Mouse (Mus musculus) spleen, postnatal 10 days (tissue): Measurements from ENCODE around the gene Gm14139.
"Not testable (repeated sequence)": the region's sequence is repeated elsewhere in the genome, so short reads cannot be mapped to it uniquely, and the experiment has no call there.

Source experiments
- DNase-seq, 2 experiments: peaks; one replicate each; pipeline ENCODE4 v3.0.0; 2021 to 2022; ENCODE audit warnings: low spot score in 2 of 2

Gene Gm14139

GRCm38 (mm10) chr2:150181570-150181999, at the start of gene Gm14139:
Gm14139 (plus strand) TSS chr2:150181755.
- DNase-seq, result not testable (repeated sequence)

GRCm38 (mm10) chr2:150132002-150132401, 49.6 kb upstream of the Gm14139 start:
- DNase-seq, result not testable (repeated sequence)

GRCm38 (mm10) chr2:150132773-150133172, 48.8 kb upstream of the Gm14139 start:
- DNase-seq, result no peak

GRCm38 (mm10) chr2:150136435-150136897, 45.1 kb upstream of the Gm14139 start, which contains the start of gene Zfp120:
Zfp120 (minus strand) TSS chr2:150136708.
- peak; percentile 60 to 81 for DNase-seq

GRCm38 (mm10) chr2:150166703-150167102, 14.9 kb upstream of the Gm14139 start:
- DNase-seq, result no peak

GRCm38 (mm10) chr2:150173833-150174232, 7.7 kb upstream of the Gm14139 start:
- DNase-seq, result no peak

- not testable (repeated sequence) for DNase-seq
Observed at GRCm38 (mm10) chr2:150179579-150179978, 2.0 kb upstream of the Gm14139 start, which contains the start of gene Gm10770. Gm10770 (minus strand) TSS chr2:150179679.

GRCm38 (mm10) chr2:150181046-150181445, 509 bp upstream of the Gm14139 start:
- DNase-seq, result not testable (repeated sequence)

- DNase-seq, result peak; percentile 3 to 19
Observed at GRCm38 (mm10) chr2:150217600-150218362, 36.2 kb downstream of the Gm14139 start, which contains the start of gene Zfp937. Zfp937 (plus strand) TSS chr2:150218073.

- DNase-seq, result not testable (repeated sequence)
Observed at GRCm38 (mm10) chr2:150218363-150218725, 36.8 kb downstream of the Gm14139 start.

GRCm38 (mm10) chr2:150223263-150223662, 41.7 kb downstream of the Gm14139 start:
- not testable (repeated sequence) for DNase-seq
